Mouse (Mus musculus): Measurements from ENCODE around the gene Tnfaip8l1. TPM values are rescaled to one million over a fixed set of nuclear protein-coding genes. Genes with fewer than 3 reads are reported as not detected.
A peak's percentile ranks its signal among the peaks of the same experiment; 100 is the strongest.

Tnfaip8l1 gene
- total RNA-seq (2022), result 1 to 10 TPM; 2.2 to 4.2 (median 3.8) TPM

DNA sequence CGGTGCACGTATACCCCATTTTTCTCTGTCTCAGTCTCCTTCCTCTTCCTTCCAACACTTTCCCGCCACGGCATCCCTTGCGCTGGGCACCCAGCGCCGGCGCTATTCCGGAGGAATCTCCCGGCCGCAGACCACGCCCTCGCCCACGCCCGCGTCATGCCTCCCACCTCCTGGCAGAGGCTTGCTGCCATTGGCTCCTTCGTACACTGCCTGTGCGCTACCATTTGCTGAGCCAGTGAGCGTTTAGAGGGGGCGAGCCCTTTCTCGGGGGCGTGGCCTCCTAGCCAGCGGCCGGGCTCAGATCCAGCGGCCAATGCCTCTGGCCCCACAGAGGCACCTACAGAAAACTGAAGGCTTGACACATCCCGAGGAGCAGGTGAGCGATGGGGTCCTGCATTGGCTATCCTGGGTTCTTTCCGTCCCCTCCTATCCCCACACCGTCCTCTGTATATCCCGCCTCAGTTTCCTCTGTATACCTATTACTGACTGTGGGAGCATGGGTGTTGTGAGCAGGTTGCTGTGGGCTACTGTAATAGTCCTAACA lies at the start of gene Tnfaip8l1:
Gene Tnfaip8l1, plus strand, starts transcription at position 247 of the 544 bp plus-strand sequence.
- DNase-seq, result peak; percentile 95

- DNase-seq, result no peak
These were observed 49.5 kb upstream of the Tnfaip8l1 start for GRCm38 (mm10) chr17:56112743-56113142.

DNA sequence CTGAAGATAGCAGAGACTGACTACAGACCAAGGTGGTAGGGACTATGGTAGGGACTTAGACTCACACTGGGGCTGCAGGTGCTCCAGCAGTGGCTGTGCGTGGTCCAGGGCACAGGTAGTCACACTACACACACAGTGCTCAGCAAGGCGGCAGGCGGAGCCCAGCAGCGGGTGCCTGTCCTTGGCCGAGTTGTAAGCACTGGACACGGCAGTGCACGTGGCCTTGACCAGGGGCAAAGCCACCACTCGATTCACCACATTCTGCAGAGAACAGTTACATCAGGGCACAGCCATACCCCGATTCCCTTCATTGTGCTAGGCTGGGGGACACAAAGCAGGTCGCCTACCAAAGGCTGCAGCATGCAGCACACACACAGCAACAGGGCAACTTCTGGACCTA lies 46.1 kb upstream of the Tnfaip8l1 start:
- no peak for DNase-seq

DNA sequence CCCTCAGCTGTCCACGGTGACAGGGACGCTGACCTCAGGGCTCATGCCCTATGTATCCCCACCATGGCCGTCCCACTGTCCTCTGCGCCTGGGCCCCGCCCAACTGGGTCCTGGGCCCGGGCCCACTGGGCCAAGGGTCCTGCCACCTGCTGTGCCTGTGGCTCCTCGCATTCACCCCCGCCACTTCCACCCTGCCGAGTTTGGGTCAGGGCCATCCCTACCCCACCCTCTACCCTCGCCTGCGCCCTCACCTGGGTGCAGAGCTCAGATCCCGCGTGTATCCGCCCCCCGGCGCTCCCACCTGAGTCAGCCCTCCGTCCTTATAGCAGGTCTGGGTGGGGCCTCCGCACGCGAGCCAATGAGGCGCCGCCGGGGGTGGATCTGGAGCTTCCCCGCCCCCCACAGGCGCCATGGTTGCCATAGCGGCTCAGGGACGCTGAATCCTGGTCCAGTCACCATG lies 45.0 kb upstream of the Tnfaip8l1 start, which contains the start of gene Plin5:
Gene Plin5, minus strand, starts transcription at position 346 of the 460 bp plus-strand sequence.
- peak; percentile 74 for DNase-seq

GRCm38 (mm10) chr17:56119431-56119830 lies 42.8 kb upstream of the Tnfaip8l1 start:
- DNase-seq, result no peak

- DNase-seq, result no peak
These were observed 42.0 kb upstream of the Tnfaip8l1 start for GRCm38 (mm10) chr17:56119981-56120880.

- DNase-seq, result no peak
These were observed 40.5 kb upstream of the Tnfaip8l1 start, which contains the start of gene Lrg1 for GRCm38 (mm10) chr17:56121826-56122225. Lrg1 (minus strand) TSS chr17:56122001.

DNA sequence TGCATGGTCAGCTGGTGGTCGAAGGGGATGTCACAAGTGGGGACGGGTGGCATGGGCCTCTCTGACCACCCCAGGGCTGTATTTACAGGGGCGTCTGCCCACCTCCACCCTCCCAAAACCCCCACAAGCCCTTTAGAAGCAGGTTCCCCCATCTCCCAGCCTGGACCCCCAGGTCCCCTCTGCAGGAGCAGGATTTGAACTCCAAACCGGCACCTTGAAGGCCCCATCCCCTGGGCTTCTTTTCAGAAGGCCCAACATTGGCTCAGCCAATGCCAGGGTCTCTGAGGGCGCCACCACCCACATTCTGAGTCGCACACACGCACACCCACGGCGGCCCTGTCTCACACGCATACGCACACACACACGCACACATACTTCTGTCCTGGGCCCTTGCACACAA lies 39.1 kb upstream of the Tnfaip8l1 start:
- no peak for DNase-seq

GRCm38 (mm10) chr17:56123681-56124340 lies 38.5 kb upstream of the Tnfaip8l1 start:
- DNase-seq, result no peak

- DNase-seq, result no peak
These were observed 37.7 kb upstream of the Tnfaip8l1 start for GRCm38 (mm10) chr17:56124377-56125275.

GRCm38 (mm10) chr17:56125276-56125630 lies 37.0 kb upstream of the Tnfaip8l1 start:
- no peak for DNase-seq

GRCm38 (mm10) chr17:56126175-56126574 lies 36.1 kb upstream of the Tnfaip8l1 start:
- no peak for DNase-seq

DNA sequence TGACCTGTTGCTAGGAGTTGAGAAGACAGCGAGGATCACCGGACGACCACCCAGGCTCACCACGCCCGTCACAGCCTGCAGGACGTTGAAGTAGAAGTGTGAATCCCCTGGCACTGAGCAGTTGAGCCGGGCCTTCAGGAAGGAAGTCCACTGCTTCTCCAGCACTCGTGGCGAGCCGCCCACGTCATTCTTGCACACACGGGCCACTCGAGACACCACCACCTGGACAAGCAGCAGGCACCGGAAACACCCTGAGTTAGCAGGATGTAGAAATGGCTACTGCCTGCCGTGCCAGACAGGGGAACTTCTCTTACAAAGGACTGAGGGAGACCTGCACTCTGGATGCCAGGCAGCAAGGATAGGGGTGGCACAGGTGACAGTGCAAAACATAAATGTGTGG lies 34.0 kb upstream of the Tnfaip8l1 start:
- no peak for DNase-seq

- no peak for DNase-seq
These were observed 31.1 kb upstream of the Tnfaip8l1 start for GRCm38 (mm10) chr17:56131136-56131535.

- no peak for DNase-seq
These were observed 30.5 kb upstream of the Tnfaip8l1 start for GRCm38 (mm10) chr17:56131814-56132213.

GRCm38 (mm10) chr17:56132661-56133060 lies 29.6 kb upstream of the Tnfaip8l1 start:
- no peak for DNase-seq

- peak; percentile 80 for DNase-seq
These were observed 28.6 kb upstream of the Tnfaip8l1 start for GRCm38 (mm10) chr17:56133457-56134363.

- DNase-seq, result no peak
These were observed 27.8 kb upstream of the Tnfaip8l1 start for GRCm38 (mm10) chr17:56134463-56134971.

- no peak for DNase-seq
These were observed 25.7 kb upstream of the Tnfaip8l1 start for GRCm38 (mm10) chr17:56136558-56136957.

GRCm38 (mm10) chr17:56137839-56138613 lies 24.3 kb upstream of the Tnfaip8l1 start:
- DNase-seq, result no peak
